Mouse (Mus musculus) thymus, adult 2 months (tissue): ENCODE measurements around the gene Slc27a1.

Source experiments
- CTCF ChIP-seq: fragments of 200-500 bp; IDR thresholded peaks from 2 replicates; pipeline ENCODE4 v1.5.1; 2012; ENCODE audit warnings: mild to moderate bottlenecking, control low read depth, low read length, moderate library complexity, borderline replicate concordance; ENCODE audit not compliant: control insufficient read depth, poor library complexity, insufficient read depth; ENCODE audit errors: extremely low read depth
- POLR2A ChIP-seq: fragments of 200-500 bp; IDR thresholded peaks from 2 replicates; pipeline ENCODE4 v1.6.1; 2012; ENCODE audit warnings: mild to moderate bottlenecking, low read length, control low read depth, moderate library complexity; ENCODE audit not compliant: control insufficient read depth, poor library complexity, insufficient read depth; ENCODE audit errors: extremely low read depth

GRCm38 (mm10) chr8:71610822-71611651 lies 42.4 kb downstream of the Slc27a1 start, which contains the start of gene Colgalt1:
- peak; percentile 69 for TF ChIP-seq CTCF
- TF ChIP-seq POLR2A: 0 out of 2 replicates have a peak, but pooled peaks have one; percentile 27
